Mouse (Mus musculus) C2C12 (cell line): ENCODE results near the gene Sh3tc1.

Experiments used
- CTCF ChIP-seq: IDR thresholded peaks from one replicate; pipeline ENCODE4 v1.5.1; 2011; ENCODE audit not compliant: control insufficient read depth, insufficient read depth, insufficient read length
- MAX ChIP-seq: IDR thresholded peaks from one replicate; pipeline ENCODE4 v1.6.1; 2011; ENCODE audit warnings: mild to moderate bottlenecking, control low read depth
- MYOD1 ChIP-seq: IDR thresholded peaks from one replicate; pipeline ENCODE4 v1.6.1; 2011; ENCODE audit warnings: low read depth; ENCODE audit not compliant: control insufficient read depth, insufficient read length
- USF1 ChIP-seq: IDR thresholded peaks from one replicate; pipeline ENCODE4 v1.6.1; 2011; ENCODE audit warnings: low read depth, mild to moderate bottlenecking, control low read depth, moderate library complexity

GRCm38 (mm10) chr5:35648230-35648629 is 91.6 kb downstream of the Sh3tc1 start:
- TF ChIP-seq CTCF (no peak), USF1 (no peak), MAX (no peak), MYOD1 (no peak)
